Mouse (Mus musculus) cerebellum, adult 2 months (tissue): ENCODE results near the gene Arid3b.

Experiments
- CTCF ChIP-seq: fragments of 200-500 bp; IDR thresholded peaks from 2 replicates; pipeline ENCODE4 v1.5.1; 2011; ENCODE audit warnings: low read depth, mild to moderate bottlenecking, control low read depth, low read length, moderate library complexity, borderline replicate concordance; ENCODE audit not compliant: insufficient read depth
- POLR2A ChIP-seq: fragments of 200-500 bp; IDR thresholded peaks from 2 replicates; pipeline ENCODE4 v1.6.1; 2011; ENCODE audit warnings: low read length, control low read depth, borderline replicate concordance; ENCODE audit not compliant: insufficient read depth

DNA sequence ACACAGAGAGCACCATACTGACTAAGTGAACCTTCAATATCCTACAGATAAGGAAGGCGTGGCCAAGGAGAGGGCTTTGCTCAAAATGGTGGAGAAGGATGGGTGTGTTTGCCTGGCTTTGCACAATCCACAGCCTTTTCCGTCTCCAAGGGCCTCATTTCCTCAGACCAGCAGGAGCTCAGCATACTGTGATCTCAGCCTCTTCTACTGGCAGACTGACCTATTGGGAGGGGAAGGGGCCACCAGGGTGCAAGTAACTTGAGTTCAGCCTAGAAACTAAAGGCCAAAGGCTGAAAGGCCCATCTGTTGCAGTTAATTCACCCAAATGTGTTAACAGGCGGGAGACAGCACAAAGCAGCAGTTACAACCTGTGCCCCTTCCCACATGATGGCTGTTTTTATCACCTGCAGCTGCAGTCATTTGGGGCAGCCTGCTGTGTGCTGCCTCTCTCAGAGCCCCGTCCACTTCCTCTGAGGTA is 29.4 kb downstream of the Arid3b start:
- TF ChIP-seq CTCF (no peak), POLR2A (no peak)
